Mouse (Mus musculus) E14TG2a.4 (cell line): ENCODE data around the gene Mast4.

Source experiments
- CTCF ChIP-seq: conservative IDR thresholded peaks from 2 replicates; pipeline ENCODE4 v1.5.1; 2014; ENCODE audit warnings: low read length
- POU5F1 ChIP-seq: IDR thresholded peaks from 2 replicates; pipeline ENCODE4 v1.6.1; 2014; ENCODE audit warnings: low read length, borderline replicate concordance

GRCm38 (mm10) chr13:102862397-102862796, 471.9 kb downstream of the Mast4 start:
- TF ChIP-seq CTCF, result no peak
- no peak for TF ChIP-seq POU5F1
